Mouse (Mus musculus) CH12.LX (cell line): ENCODE measurements around the gene Pds5b. TPM values are rescaled to one million over a fixed set of nuclear protein-coding genes. Genes with fewer than 3 reads are reported as not detected.
"Not testable (repeated sequence)": the region's sequence is repeated elsewhere in the genome, so short reads cannot be mapped to it uniquely, and the experiment has no call there.

Experiments
- DNase-seq: peaks from one replicate; pipeline ENCODE4 v3.0.0-alpha.2; 2013; ENCODE audit errors: extremely low read depth
- H3K27ac ChIP-seq: 2 replicates; pipeline ENCODE4 v1.5.1; 2012; ENCODE audit warnings: low read depth, mild to moderate bottlenecking, control low read depth, moderate library complexity; ENCODE audit not compliant: insufficient read depth
- H3K27me3 ChIP-seq: replicated peaks from 2 replicates; pipeline ENCODE3; 2012; ENCODE audit warnings: inconsistent platforms
- H3K36me3 ChIP-seq, 2 experiments: replicated peaks in 1 of 2; 2 replicates each; pipeline versions ENCODE3 to v1.6.1; 2012; ENCODE audit warnings: inconsistent platforms in 1 of 2, low read length in 1 of 2, mild to moderate bottlenecking in 1 of 2, mixed read lengths in 1 of 2, moderate library complexity in 1 of 2; ENCODE audit not compliant: control insufficient read depth in 1 of 2, insufficient read depth in 1 of 2
- H3K4me1 ChIP-seq, 2 experiments: 2 replicates each; pipeline ENCODE4 v1.6.1; 2012; ENCODE audit warnings: inconsistent platforms in 1 of 2, moderate library complexity in 1 of 2; ENCODE audit not compliant: insufficient read depth in 2 of 2, control insufficient read depth in 1 of 2
- H3K4me2 ChIP-seq: 2 replicates; pipeline ENCODE4 v1.6.1; 2012; ENCODE audit warnings: low read depth, mild to moderate bottlenecking, control low read depth; ENCODE audit not compliant: poor library complexity, insufficient read depth, severe bottlenecking
- H3K4me3 ChIP-seq, 3 experiments: fragments of 150-350 bp in 1 of 3; sonication (generic) in 1 of 3; replicated peaks in 1 of 3; 2 replicates each; pipeline versions ENCODE3 to v1.5.1; 2011 to 2012; ENCODE audit warnings: low read depth in 2 of 3, low read length in 2 of 3, mild to moderate bottlenecking in 2 of 3, moderate library complexity in 2 of 3, control low read depth in 1 of 3, improper control_type of control experiment in 1 of 3, inconsistent platforms in 1 of 3, mixed read lengths in 1 of 3; ENCODE audit not compliant: poor library complexity in 1 of 3
- H3K79me2 ChIP-seq: replicated peaks from 2 replicates; pipeline ENCODE4 v1.6.1; 2012; ENCODE audit warnings: mild to moderate bottlenecking, moderate library complexity; ENCODE audit not compliant: control insufficient read depth, poor library complexity, insufficient read depth, severe bottlenecking; ENCODE audit errors: extremely low read depth
- H3K9ac ChIP-seq: 2 replicates; pipeline ENCODE4 v1.6.1; 2012; ENCODE audit warnings: low read depth, mild to moderate bottlenecking, control low read depth, moderate library complexity; ENCODE audit not compliant: insufficient read depth
- H3K9me3 ChIP-seq: replicated peaks from 2 replicates; pipeline ENCODE3; 2012; ENCODE audit warnings: low read length, inconsistent platforms, mixed read lengths
- CTCF ChIP-seq, 2 experiments: IDR thresholded peaks in 1 of 2; conservative IDR thresholded peaks in 1 of 2; 2 replicates each; pipeline ENCODE4 v1.5.1; 2011 to 2012; ENCODE audit warnings: low read depth in 2 of 2, low read length in 2 of 2, improper control_type of control experiment in 1 of 2, inconsistent platforms in 1 of 2, mild to moderate bottlenecking in 1 of 2, moderate library complexity in 1 of 2
- ELF1 ChIP-seq: IDR thresholded peaks from 2 replicates; pipeline ENCODE4 v1.6.1; 2014; ENCODE audit warnings: low read depth, mild to moderate bottlenecking, inconsistent platforms, low read length, improper control_type of control experiment
- ETS1 ChIP-seq: conservative IDR thresholded peaks from 2 replicates; pipeline ENCODE4 v1.6.1; 2012; ENCODE audit warnings: low read depth, mild to moderate bottlenecking, inconsistent platforms, low read length, improper control_type of control experiment, moderate library complexity
- HCFC1 ChIP-seq: IDR thresholded peaks from 2 replicates; pipeline ENCODE4 v1.6.1; 2012; ENCODE audit warnings: low read depth, mild to moderate bottlenecking, inconsistent platforms, low read length, improper control_type of control experiment
- JUND ChIP-seq: conservative IDR thresholded peaks from 2 replicates; pipeline ENCODE4 v1.6.1; 2011; ENCODE audit warnings: low read depth, low read length, improper control_type of control experiment
- KAT2A ChIP-seq: IDR thresholded peaks from 2 replicates; pipeline ENCODE4 v1.6.1; 2012; ENCODE audit warnings: low read length, improper control_type of control experiment, inconsistent platforms; ENCODE audit not compliant: insufficient replicate concordance
- MAFK ChIP-seq: IDR thresholded peaks from 2 replicates; pipeline ENCODE4 v1.6.1; 2011; ENCODE audit warnings: low read length, improper control_type of control experiment; ENCODE audit not compliant: insufficient replicate concordance
- MAZ ChIP-seq: IDR thresholded peaks from 2 replicates; pipeline ENCODE4 v1.6.1; 2012; ENCODE audit warnings: low read depth, mild to moderate bottlenecking, inconsistent platforms, low read length, improper control_type of control experiment, moderate library complexity
- MEF2A ChIP-seq: IDR thresholded peaks from 2 replicates; pipeline ENCODE4 v1.6.1; 2014; ENCODE audit warnings: low read depth, mild to moderate bottlenecking, inconsistent platforms, low read length, improper control_type of control experiment, borderline replicate concordance
- MXI1 ChIP-seq: IDR thresholded peaks from 2 replicates; pipeline ENCODE4 v1.6.1; 2011; ENCODE audit warnings: mild to moderate bottlenecking, low read depth, low read length, improper control_type of control experiment
- POLR2A ChIP-seq: IDR thresholded peaks from 2 replicates; pipeline ENCODE4 v1.6.1; 2011; ENCODE audit warnings: low read depth, mild to moderate bottlenecking, improper control_type of control experiment, low read length
- POLR2AphosphoS2 ChIP-seq: IDR thresholded peaks from 2 replicates; pipeline ENCODE4 v1.6.1; 2011; ENCODE audit warnings: low read depth, low read length, improper control_type of control experiment
- RAD21 ChIP-seq: IDR thresholded peaks from 2 replicates; pipeline ENCODE4 v1.6.1; 2011; ENCODE audit warnings: low read depth, mild to moderate bottlenecking, low read length, improper control_type of control experiment, moderate library complexity
- RCOR1 ChIP-seq: conservative IDR thresholded peaks from 2 replicates; pipeline ENCODE4 v1.6.1; 2012; ENCODE audit warnings: low read depth, mild to moderate bottlenecking, inconsistent platforms, low read length, improper control_type of control experiment
- SMC3 ChIP-seq: IDR thresholded peaks from 2 replicates; pipeline ENCODE4 v1.6.1; 2011; ENCODE audit warnings: low read depth, low read length, improper control_type of control experiment
- TBP ChIP-seq: conservative IDR thresholded peaks from 2 replicates; pipeline ENCODE4 v1.6.1; 2011; ENCODE audit warnings: low read depth, low read length, improper control_type of control experiment
- UBTF ChIP-seq: IDR thresholded peaks from 2 replicates; pipeline ENCODE4 v1.6.1; 2012; ENCODE audit warnings: low read depth, mild to moderate bottlenecking, inconsistent platforms, low read length, improper control_type of control experiment, moderate library complexity
- USF2 ChIP-seq: conservative IDR thresholded peaks from 2 replicates; pipeline ENCODE4 v1.6.1; 2011; ENCODE audit warnings: low read depth, low read length, improper control_type of control experiment
- ZMIZ1 ChIP-seq: IDR thresholded peaks from 2 replicates; pipeline ENCODE4 v1.6.1; 2012; ENCODE audit warnings: low read depth, mild to moderate bottlenecking, inconsistent platforms, low read length, improper control_type of control experiment
- ZNF384 ChIP-seq: IDR thresholded peaks from 2 replicates; pipeline ENCODE4 v1.6.1; 2012; ENCODE audit warnings: low read depth, low read length, improper control_type of control experiment, inconsistent platforms
- dilution Hi-C: fragments of 300-500 bp; cut with MboI; formaldehyde crosslinking; loops from 2 replicates; pipeline ENCODE4 v1.14.3; 2020; ENCODE audit warnings: low sequenced_read_pairs; ENCODE audit not compliant: extremely low pct_unique_long_range_greater_than_20kb, extremely low pct_ligation_motif_present
- in situ Hi-C: fragments of 300-500 bp; cut with MboI; formaldehyde crosslinking; loops from 3 replicates; pipeline ENCODE4 v1.14.3; 2019; ENCODE audit warnings: low sequenced_read_pairs, low pct_ligation_motif_present, low pct_unique_long_range_greater_than_20kb, mixed read lengths
- polyA plus RNA-seq: library from polyadenylated mRNA; unstranded; fragments of >175 nt; gene quantifications from 2 replicates; pipeline ENCODE4 v1.2.1, GENCODE M21; 2012; ENCODE audit warnings: low read depth; ENCODE audit not compliant: insufficient read length
- total RNA-seq, 2 experiments: library from RNA; depleted of rRNA; stranded (reverse); fragments of 300-350 nt in 1 of 2; fragments of >200 nt in 1 of 2; gene quantifications; 2 replicates each; pipeline ENCODE4 v1.2.3; 2012 to 2014

Gene Pds5b
- total and polyA plus RNA-seq, 3 experiments, result 14.3 to 31.1 (median 27.4) TPM

GRCm38 (mm10) chr5:150641440-150641839 is 32.1 kb upstream of the Pds5b start:
- H3K36me3 ChIP-seq, result peaks cover 23 to 69% of the 10 kb centered on the region in 2 experiments
- H3K27me3 ChIP-seq, result no peaks in the 10 kb centered on the region
- H3K27ac ChIP-seq, result no peak overlapping the region
- DNase-seq, result no peak
- H3K4me1 ChIP-seq, result no peaks in the 10 kb centered on the region
- H3K4me3 ChIP-seq, result no peak overlapping the region
- TF ChIP-seq POLR2A (no peak), RCOR1 (no peak), JUND (no peak), HCFC1 (no peak), ETS1 (no peak), MAZ (no peak), ZNF384 (no peak), MAFK (no peak), TBP (no peak), ZMIZ1 (no peak), KAT2A (no peak), USF2 (no peak), ELF1 (no peak), SMC3 (no peak), UBTF (no peak), MEF2A (no peak), POLR2AphosphoS2 (no peak), MXI1 (no peak), RAD21 (no peak), CTCF (conservative IDR thresholded peaks at IDR 0.05 in 1 of 2, IDR thresholded peaks at IDR 0.05 in 1 of 2; ENCODE audit: low read depth in 2 of 2, low read length in 2 of 2) (no peak)
- in situ Hi-C loops (loop anchor here (10.0 kb wide), 1 partner anchor 107 kb away; no protein-coding TSS in a partner anchor), dilution Hi-C loops (no loop called here)
- no peak overlapping the region for H3K9ac ChIP-seq
- H3K9me3 ChIP-seq, result no peaks in the 10 kb centered on the region
- H3K79me2 ChIP-seq, result peaks cover 14% of the 10 kb centered on the region
- H3K4me2 ChIP-seq, result no peak overlapping the region

- H3K4me3 ChIP-seq, dilution Hi-C loops, H3K27me3 ChIP-seq, H3K9me3 ChIP-seq, H3K4me1 ChIP-seq, H3K27ac ChIP-seq, H3K4me2 ChIP-seq, DNase-seq, H3K9ac ChIP-seq: not testable (repeated sequence)
- peaks cover 21% of the 10 kb centered on the region for H3K79me2 ChIP-seq
- peaks cover 19 to 65% of the 10 kb centered on the region in 2 experiments for H3K36me3 ChIP-seq
- in situ Hi-C loops, result loop anchor here (10.0 kb wide), 1 partner anchor 109 kb away; no protein-coding TSS in a partner anchor
- TF ChIP-seq CTCF (conservative IDR thresholded peaks at IDR 0.05 in 1 of 2, IDR thresholded peaks at IDR 0.05 in 1 of 2; ENCODE audit: low read depth in 2 of 2, low read length in 2 of 2) (peak in 1 of 2 experiments; percentile 12; a peak in 1 of 4 replicates), ZNF384 (0 out of 2 replicates have a peak, but pooled peaks have one; percentile 9)
These were observed 30.1 kb upstream of the Pds5b start for GRCm38 (mm10) chr5:150643390-150643789.
